Mouse (Mus musculus) MEL (cell line): ENCODE measurements around the gene Catsperg1. TPM values are rescaled to one million over a fixed set of nuclear protein-coding genes. Genes with fewer than 3 reads are reported as not detected.
A peak's percentile ranks its signal among the peaks of the same experiment; 100 is the strongest.
"Not testable (repeated sequence)": the region's sequence is repeated elsewhere in the genome, so short reads cannot be mapped to it uniquely, and the experiment has no call there.

Source experiments
- DNase-seq: peaks from one replicate; pipeline ENCODE4 v3.0.0; 2011; ENCODE audit warnings: low read depth, low spot score
- H3K27ac ChIP-seq: 2 replicates; pipeline ENCODE4 v1.5.1; 2012; ENCODE audit warnings: low read depth, mild to moderate bottlenecking, control low read depth, low read length, moderate library complexity; ENCODE audit not compliant: control insufficient read depth
- H3K27me3 ChIP-seq, 2 experiments: fragments of 150-350 bp in 1 of 2; sonication (generic) in 1 of 2; 2 replicates each; pipeline ENCODE4 v1.6.1; 2012; ENCODE audit warnings: low read length in 2 of 2, mild to moderate bottlenecking in 2 of 2, improper control_type of control experiment in 1 of 2, moderate library complexity in 1 of 2; ENCODE audit not compliant: insufficient read depth in 2 of 2, control insufficient read depth in 1 of 2
- H3K36me3 ChIP-seq, 2 experiments: 2 replicates each; pipeline ENCODE4 v1.6.1; 2012 to 2014; ENCODE audit warnings: low read length in 2 of 2, improper control_type of control experiment in 1 of 2, inconsistent platforms in 1 of 2, mild to moderate bottlenecking in 1 of 2; ENCODE audit not compliant: insufficient read depth in 2 of 2, control insufficient read depth in 1 of 2
- H3K4me1 ChIP-seq, 2 experiments: fragments of 150-350 bp in 1 of 2; sonication (generic) in 1 of 2; 2 replicates each; pipeline ENCODE4 v1.6.1; 2012; ENCODE audit warnings: low read length in 2 of 2, improper control_type of control experiment in 1 of 2, mild to moderate bottlenecking in 1 of 2; ENCODE audit not compliant: insufficient read depth in 2 of 2, control insufficient read depth in 1 of 2
- H3K4me3 ChIP-seq, 2 experiments: fragments of 150-350 bp in 1 of 2; sonication (generic) in 1 of 2; 2 replicates each; pipeline ENCODE4 v1.5.1; 2012; ENCODE audit warnings: low read depth in 2 of 2, low read length in 2 of 2, mild to moderate bottlenecking in 2 of 2, moderate library complexity in 2 of 2, control low read depth in 1 of 2, improper control_type of control experiment in 1 of 2; ENCODE audit not compliant: control insufficient read depth in 1 of 2, insufficient read depth in 1 of 2
- H3K79me2 ChIP-seq: 2 replicates; pipeline ENCODE4 v1.6.1; 2012; ENCODE audit warnings: mild to moderate bottlenecking, low read length, moderate library complexity; ENCODE audit not compliant: control insufficient read depth, poor library complexity, insufficient read depth
- H3K9ac ChIP-seq: 2 replicates; pipeline ENCODE4 v1.6.1; 2012; ENCODE audit warnings: low read depth, mild to moderate bottlenecking, control low read depth, low read length, moderate library complexity; ENCODE audit not compliant: control insufficient read depth, poor library complexity, severe bottlenecking
- H3K9me3 ChIP-seq: fragments of 150-350 bp; sonication (generic); replicated peaks from 2 replicates; pipeline ENCODE4 v1.6.1; 2012; ENCODE audit warnings: mild to moderate bottlenecking, low read length, improper control_type of control experiment, moderate library complexity; ENCODE audit not compliant: insufficient read depth
- CTCF ChIP-seq, 3 experiments: IDR thresholded peaks in 2 of 3; conservative IDR thresholded peaks in 1 of 3; 2 replicates each; pipeline ENCODE4 v1.5.1; 2011 to 2012; ENCODE audit warnings: low read length in 3 of 3, low read depth in 2 of 3, mild to moderate bottlenecking in 2 of 3, improper control_type of control experiment in 1 of 3, inconsistent platforms in 1 of 3, mixed read lengths in 1 of 3, moderate library complexity in 1 of 3; ENCODE audit not compliant: control insufficient read depth in 1 of 3, insufficient read depth in 1 of 3, poor library complexity in 1 of 3, severe bottlenecking in 1 of 3
- MAZ ChIP-seq: IDR thresholded peaks from 2 replicates; pipeline ENCODE4 v1.6.1; 2012; ENCODE audit warnings: low read depth, mild to moderate bottlenecking, inconsistent platforms, low read length, improper control_type of control experiment
- POLR2AphosphoS2 ChIP-seq: IDR thresholded peaks from 2 replicates; pipeline ENCODE4 v1.6.1; 2011; ENCODE audit warnings: low read length, improper control_type of control experiment
- polyA plus RNA-seq, 2 experiments: library from polyadenylated mRNA; stranded (reverse) in 1 of 2; unstranded in 1 of 2; fragments of >175 nt in 1 of 2; fragments of >200 nt in 1 of 2; gene quantifications; 2 replicates each; pipeline versions ENCODE4 v1.2.1 to v1.2.4; 2012; ENCODE audit warnings: low replicate concordance in 2 of 2, low read depth in 1 of 2; ENCODE audit not compliant: insufficient read length in 2 of 2, insufficient read depth in 1 of 2, missing spikeins in 1 of 2
- total RNA-seq: library from RNA; depleted of rRNA; stranded (reverse); fragments of 300-350 nt; gene quantifications from 2 replicates; pipeline ENCODE4 v1.2.3, GENCODE M21; 2012

Catsperg1 gene
- total and polyA plus RNA-seq, 3 experiments: 0.23 to 0.31 TPM; not detected in 1

- peak overlapping the region; percentile 52 to 59 for H3K4me3 ChIP-seq
- H3K79me2 ChIP-seq, H3K9me3 ChIP-seq: not testable (repeated sequence)
- peak; percentile 85; the same call in 1 of the 2 replicates for TF ChIP-seq MAZ
- TF ChIP-seq, all 39 proteins: peak for 1; not testable (repeated sequence) for 38
- H3K9ac ChIP-seq: peak overlapping the region; percentile 48; the same call in 1 of the 2 replicates
- not testable (repeated sequence) for H3K4me1 ChIP-seq, H3K27me3 ChIP-seq, H3K36me3 ChIP-seq
- peak overlapping the region; percentile 94 for H3K27ac ChIP-seq
- peak; percentile 75 for DNase-seq
Observed at GRCm38 (mm10) chr7:29211013-29211412, 2.8 kb downstream of the Catsperg1 start.

GRCm38 (mm10) chr7:29202577-29202976, 11.3 kb downstream of the Catsperg1 start:
- Histone ChIP-seq H3K4me1 (no peaks in the 10 kb centered on the region), H3K9me3 (no peaks in the 10 kb centered on the region), H3K36me3 (no peaks in the 10 kb centered on the region), H3K79me2 (no peaks in the 10 kb centered on the region), H3K9ac (no peak overlapping the region), H3K4me3 (no peak overlapping the region), H3K27ac (no peak overlapping the region)
- DNase-seq: no peak
- TF ChIP-seq CTCF (IDR thresholded peaks at IDR 0.05 in 2 of 3, conservative IDR thresholded peaks at IDR 0.05 in 1 of 3; ENCODE audit: control insufficient read depth in 1 of 3, insufficient read depth in 1 of 3, low read depth in 2 of 3, low read length in 3 of 3, poor library complexity in 1 of 3, severe bottlenecking in 1 of 3) (peak in 1 of 3 experiments; percentile 11; a peak in 1 of 6 replicates), POLR2AphosphoS2 (no peak)
- TF ChIP-seq, all 39 proteins: peak for 1
- peaks cover 0 to 3% of the 10 kb centered on the region in 2 experiments; a peak in 3 of 4 replicates for H3K27me3 ChIP-seq

- H3K27me3 ChIP-seq, H3K79me2 ChIP-seq, DNase-seq, H3K4me3 ChIP-seq, H3K27ac ChIP-seq, H3K9me3 ChIP-seq, H3K9ac ChIP-seq, H3K36me3 ChIP-seq, H3K4me1 ChIP-seq: not testable (repeated sequence)
Observed at GRCm38 (mm10) chr7:29194230-29194629, 19.6 kb downstream of the Catsperg1 start.

- H3K27ac ChIP-seq, DNase-seq, H3K9ac ChIP-seq, H3K27me3 ChIP-seq, H3K36me3 ChIP-seq, H3K9me3 ChIP-seq, H3K4me3 ChIP-seq: not testable (repeated sequence)
- Histone ChIP-seq H3K4me1 (peaks cover 0 to 15% of the 10 kb centered on the region in 2 experiments; a peak in 3 of 4 replicates), H3K79me2 (peaks cover 23% of the 10 kb centered on the region)
Observed at GRCm38 (mm10) chr7:29181323-29181722, 32.5 kb downstream of the Catsperg1 start.
